Mouse (Mus musculus): ENCODE data around the gene Hvcn1.

GRCm38 (mm10) chr5:122267899-122268298 is 61.3 kb downstream of the Hvcn1 start:
- 0 out of 2 replicates have a peak, but pooled peaks have one; percentile 26 for TF ChIP-seq CTCF (IDR thresholded peaks at IDR 0.05; ENCODE audit: low read depth, low read length)
- no peak for TF ChIP-seq GATA1 (IDR thresholded peaks at IDR 0.05; ENCODE audit: borderline replicate concordance, low read length)
- no peak for TF ChIP-seq POLR2AphosphoS5 (IDR thresholded peaks at IDR 0.05; ENCODE audit: insufficient replicate concordance, low read depth, low read length)
